10 mouse cellular contexts compared by ENCODE assay signal in genomic region chr7:139087801-139088200, GRCm38 (mm10). TPM values are rescaled to one million over a fixed set of nuclear protein-coding genes. Genes with fewer than 3 reads are reported as not detected.
DNase-seq lines count a peak whose midpoint lies in the region; ATAC-seq and TF ChIP-seq lines count a peak whose summit lies in the region.
"Had no signal": no experiment of that assay in that cellular context is flagged by ENCODE, and none has a peak within 500 bp of the region (broad histone marks: within the 10 kb centered on the region; RNA-seq: fewer than 3 reads in every experiment).

No protein-coding gene starts in this region.

- no peak for TF ChIP-seq POLR2A in kidney, adult 2 months (IDR thresholded peaks at IDR 0.05; ENCODE audit: low read depth, low read length)

- H3K4me1 ChIP-seq in embryonic facial prominence, embryonic 10.5 days: peaks cover 29% of the 10 kb centered on the region
- peaks cover 49% of the 10 kb centered on the region for H3K4me1 ChIP-seq in neural tube, embryonic 13.5 days (replicated peaks)
- H3K4me1 ChIP-seq in intestine, embryonic 15.5 days (replicated peaks): peaks cover 3% of the 10 kb centered on the region; the same call in 1 of the 2 replicates
- no peaks in the 10 kb centered on the region for H3K4me1 ChIP-seq in liver, embryonic 12.5 days
- H3K4me1 ChIP-seq in kidney, adult 2 months (ENCODE audit: control insufficient read depth, insufficient read depth, low read length): no peaks in the 10 kb centered on the region

- H3K4me3 ChIP-seq in embryonic facial prominence, embryonic 10.5 days: peak overlapping the region; percentile 79
- peak overlapping the region; percentile 89 for H3K4me3 ChIP-seq in neural tube, embryonic 13.5 days
- H3K4me3 ChIP-seq in intestine, embryonic 15.5 days (replicated peaks): no peak overlapping the region
- H3K4me3 ChIP-seq in liver, embryonic 12.5 days: no peak overlapping the region
- no peak overlapping the region for H3K4me3 ChIP-seq in kidney, adult 2 months (ENCODE audit: insufficient read depth, low read depth, low read length)

- H3K9ac ChIP-seq in neural tube, embryonic 13.5 days: peak overlapping the region; percentile 97
- H3K9ac ChIP-seq in intestine, embryonic 15.5 days: no peak overlapping the region
- no peak overlapping the region for H3K9ac ChIP-seq in liver, embryonic 12.5 days

- ATAC-seq in neural tube, embryonic 13.5 days (ENCODE audit: low read depth): no peak
- ATAC-seq in intestine, embryonic 15.5 days: no peak
- ATAC-seq in liver, embryonic 12.5 days: no peak

- DNase-seq in left cerebral cortex, postnatal 4 days: peak; percentile 58
- no peak for DNase-seq in left cerebral cortex, postnatal 36 days (ENCODE audit: low spot score in 2 of 2)
- DNase-seq in embryonic facial prominence, embryonic 10.5 days (ENCODE audit: low spot score): no peak
- peak; percentile 56 for DNase-seq in heart, postnatal 4 days
- DNase-seq in kidney, adult 2 months: no peak

- no peaks in the 10 kb centered on the region for H3K9me3 ChIP-seq in embryonic facial prominence, embryonic 10.5 days
- H3K9me3 ChIP-seq in neural tube, embryonic 13.5 days: no peaks in the 10 kb centered on the region
- no peaks in the 10 kb centered on the region for H3K9me3 ChIP-seq in intestine, embryonic 15.5 days
- H3K9me3 ChIP-seq in liver, embryonic 12.5 days (replicated peaks): no peaks in the 10 kb centered on the region

- WGBS in embryonic facial prominence, embryonic 10.5 days: 69% methylated on average over 2 of the region's 2 CpGs
- WGBS in neural tube, embryonic 13.5 days: 51% methylated on average over 2 of the region's 2 CpGs
- WGBS in intestine, embryonic 15.5 days: 65% methylated on average over 2 of the region's 2 CpGs
- whole genome bisulfite sequencing in liver, embryonic 12.5 days (ENCODE audit: insufficient replicate concordance): 38% methylated on average over 2 of the region's 2 CpGs
- 72% methylated on average over 2 of the region's 2 CpGs for WGBS in kidney, adult 2 months

- peaks cover 44% of the 10 kb centered on the region for H3K36me3 ChIP-seq in embryonic facial prominence, embryonic 10.5 days (replicated peaks)
- peaks cover 36% of the 10 kb centered on the region for H3K36me3 ChIP-seq in neural tube, embryonic 13.5 days
- H3K36me3 ChIP-seq in intestine, embryonic 15.5 days: no peaks in the 10 kb centered on the region
- H3K36me3 ChIP-seq in liver, embryonic 12.5 days: no peaks in the 10 kb centered on the region
- no peaks in the 10 kb centered on the region for H3K36me3 ChIP-seq in kidney, adult 2 months (ENCODE audit: control insufficient read depth, insufficient read depth, low read length)

- peak overlapping the region; percentile 69 for H3K4me2 ChIP-seq in neural tube, embryonic 13.5 days
- no peak overlapping the region for H3K4me2 ChIP-seq in intestine, embryonic 15.5 days (replicated peaks)
- no peak overlapping the region for H3K4me2 ChIP-seq in liver, embryonic 12.5 days

- no peak for TF ChIP-seq CTCF in kidney, adult 2 months (conservative IDR thresholded peaks at IDR 0.05; ENCODE audit: insufficient read depth, insufficient read length, low read depth, low read length)

- no peak overlapping the region for H3K27ac ChIP-seq in embryonic facial prominence, embryonic 10.5 days (replicated peaks)
- peak overlapping the region; percentile 91 for H3K27ac ChIP-seq in neural tube, embryonic 13.5 days (replicated peaks)
- H3K27ac ChIP-seq in intestine, embryonic 15.5 days: no peak overlapping the region
- H3K27ac ChIP-seq in liver, embryonic 12.5 days: no peak overlapping the region
- H3K27ac ChIP-seq in kidney, adult 2 months (ENCODE audit: insufficient read depth, low read depth, low read length): no peak overlapping the region

- H3K27me3 ChIP-seq in embryonic facial prominence, embryonic 10.5 days (replicated peaks; ENCODE audit: low read depth, poor library complexity, severe bottlenecking): peaks cover 46% of the 10 kb centered on the region
- H3K27me3 ChIP-seq in neural tube, embryonic 13.5 days: no peaks in the 10 kb centered on the region
- peaks cover 25% of the 10 kb centered on the region for H3K27me3 ChIP-seq in intestine, embryonic 15.5 days (replicated peaks)
- H3K27me3 ChIP-seq in liver, embryonic 12.5 days (replicated peaks): peaks cover 60% of the 10 kb centered on the region
- H3K27me3 ChIP-seq in kidney, adult 2 months (replicated peaks; ENCODE audit: control insufficient read depth, insufficient read depth, low read length): no peaks in the 10 kb centered on the region

- intact Hi-C loops in left cerebral cortex, postnatal 4 days (cut with DNase I): no loop called here
- intact Hi-C loops in left cerebral cortex, postnatal 36 days (cut with DNase I): no loop called here

RNA-seq across cellular contexts. Expression of gene Dpysl4, which starts 2.0 kb away (rescaled TPM):
- 100 to 1,000 TPM; 101 to 108 TPM for total RNA-seq in left cerebral cortex, postnatal 4 days (2021)
- total RNA-seq in left cerebral cortex, postnatal 36 days (2021): 10 to 100 TPM; 55.3 to 56.0 TPM
- 63.8 and 64.4 TPM in 2 replicates for polyA plus RNA-seq in embryonic facial prominence, embryonic 10.5 days (2016; fragmentation: Nextera tagmentation; extraction: Ambion mirVana)
- 1 to 10 TPM; 1.9 to 3.1 TPM for total RNA-seq in heart, postnatal 4 days (2021)
- 315 and 316 TPM in 2 replicates for polyA plus RNA-seq in neural tube, embryonic 13.5 days (2015; fragmentation: Nextera tagmentation; extraction: Ambion mirVana)
- polyA plus RNA-seq in intestine, embryonic 15.5 days (2015; fragmentation: Nextera tagmentation; extraction: Ambion mirVana): 12.7 and 15.6 TPM in 2 replicates
- polyA plus RNA-seq in liver, embryonic 12.5 days (2016; fragmentation: Nextera tagmentation; extraction: Ambion mirVana): 0.86 and 1.2 TPM in 2 replicates
- 0.23 and 0.25 TPM in 2 replicates for polyA plus RNA-seq in kidney, adult 2 months (2012; rRNA removed)
- total RNA-seq: hematopoietic stem cell, adult 5-6 weeks; MEL had no signal

Comparison
In these comparisons a context has a peak if more than half of its experiments do, and no peak if none do; other contexts are left out.
1. DNase-seq: peak in left cerebral cortex, postnatal 4 days (single experiment) and heart, postnatal 4 days (single experiment); none in left cerebral cortex, postnatal 36 days (0 of 2), embryonic facial prominence, embryonic 10.5 days (single experiment) and kidney, adult 2 months (single experiment).
2. H3K4me3 ChIP-seq: peak in embryonic facial prominence, embryonic 10.5 days (single experiment) and neural tube, embryonic 13.5 days (single experiment); none in intestine, embryonic 15.5 days (single experiment), liver, embryonic 12.5 days (single experiment) and kidney, adult 2 months (single experiment).